Mouse (Mus musculus) adrenal gland, postnatal 14 days (tissue): ENCODE measurements at regions not wholly inside any gene's neighbourhood (a gene's known extent, or its start where the extent isn't known, plus 50 kb on each side); places are given as distances from the start of the nearest gene placed in this dataset.
A peak's percentile ranks its signal among the peaks of the same experiment; 100 is the strongest.

Source experiments
- DNase-seq: peaks from one replicate; pipeline ENCODE4 v3.0.0; 2021; ENCODE audit warnings: mixed read lengths

GRCm38 (mm10) chr5:60599460-60600299, 1208.9 kb upstream of the G6pd2 start:
- no peak for DNase-seq

GRCm38 (mm10) chr5:60600300-60600648, 1208.3 kb upstream of the G6pd2 start:
- no peak for DNase-seq

GRCm38 (mm10) chr5:60608943-60609614, 1199.5 kb upstream of the G6pd2 start:
- peak; percentile 4 for DNase-seq
